Mouse (Mus musculus): Measurements from ENCODE around the gene Sec61a2.

- TF ChIP-seq POLR2A (IDR thresholded peaks at IDR 0.05; ENCODE audit: low read depth, low read length) (no peak), CTCF (IDR thresholded peaks at IDR 0.05; ENCODE audit: borderline replicate concordance, insufficient read depth, low read length) (no peak)
Measured at GRCm38 (mm10) chr2:5867681-5868080, 27.6 kb downstream of the Sec61a2 start.
